17 mouse cellular contexts compared by ENCODE assay signal in the genomic region with DNA sequence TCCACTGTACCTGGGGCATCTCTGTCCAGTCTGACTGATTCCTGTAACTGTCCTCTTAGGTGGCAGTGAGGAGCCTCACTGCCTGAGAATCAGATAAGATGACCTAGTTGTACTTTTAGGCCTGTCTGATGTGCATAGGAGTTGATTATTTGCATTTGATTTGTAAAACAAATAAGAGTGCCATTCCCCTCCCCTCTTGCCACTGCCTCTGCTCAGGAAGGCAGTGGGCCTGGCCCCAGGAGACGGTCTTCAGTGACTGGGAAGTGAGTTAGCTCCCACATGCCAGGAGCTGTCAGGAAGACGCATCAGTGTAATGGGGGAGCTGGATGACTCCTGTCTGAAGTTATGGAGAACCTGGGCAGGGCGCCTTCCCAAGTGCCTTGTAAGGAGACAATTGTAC.
"Had no signal": no experiment of that assay in that cellular context is flagged by ENCODE, and none has a peak within 500 bp of the region (broad histone marks: within the 10 kb centered on the region; RNA-seq: fewer than 3 reads in every experiment).

No protein-coding gene starts in this region.

- H3K4me2 ChIP-seq: lung, embryonic 14.5 days; midbrain, embryonic 11.5 days; midbrain, embryonic 13.5 days; neural tube, embryonic 12.5 days; stomach, embryonic 15.5 days had no signal

- H3K27me3 ChIP-seq: megakaryocyte, embryonic 14.5 days; midbrain, embryonic 13.5 days; neural tube, embryonic 12.5 days; stomach, embryonic 15.5 days had no signal

- H3K4me1 ChIP-seq: neural tube, embryonic 12.5 days; stomach, embryonic 15.5 days had no signal

- H3K4me3 ChIP-seq: megakaryocyte, embryonic 14.5 days; midbrain, embryonic 13.5 days; neural tube, embryonic 12.5 days; stomach, embryonic 15.5 days had no signal

- DNase-seq: lung, adult 18-20 months; lung, embryonic 14.5 days; lung, postnatal 14 days; lung, postnatal 36 days; right cerebral cortex, postnatal 14 days; thymus, adult 18-20 months; thymus, postnatal 14 days; thymus, postnatal 36 days had no signal

- H3K9ac ChIP-seq: liver, embryonic 14.5 days; lung, embryonic 14.5 days; midbrain, embryonic 13.5 days; neural tube, embryonic 12.5 days; stomach, embryonic 15.5 days had no signal

- H3K9me3 ChIP-seq: midbrain, embryonic 13.5 days; neural tube, embryonic 12.5 days; stomach, embryonic 15.5 days had no signal

- H3K27ac ChIP-seq: liver, embryonic 14.5 days; macrophage; midbrain, embryonic 13.5 days; neural tube, embryonic 12.5 days; stomach, embryonic 15.5 days; stomach, postnatal 0 days had no signal

- H3K36me3 ChIP-seq: midbrain, embryonic 13.5 days; neural tube, embryonic 12.5 days had no signal

- ATAC-seq: midbrain, embryonic 13.5 days; midbrain, embryonic 16.5 days had no signal
